Comparison of ENCODE assay signal across 15 mouse cellular contexts in genomic region chr13:38780630-38781010, GRCm38 (mm10).
"Had no signal": no experiment of that assay in that cellular context is flagged by ENCODE, and none has a peak within 500 bp of the region (broad histone marks: within the 10 kb centered on the region; RNA-seq: fewer than 3 reads in every experiment).

No protein-coding gene starts in this region.

- ATAC-seq: intestine, embryonic 15.5 days; lung, postnatal 0 days had no signal

- H3K4me2 ChIP-seq: intestine, embryonic 15.5 days; kidney, embryonic 15.5 days; liver, embryonic 11.5 days; liver, embryonic 15.5 days had no signal

- H3K9ac ChIP-seq: intestine, embryonic 15.5 days; kidney, embryonic 15.5 days; liver, embryonic 15.5 days had no signal

- H3K4me1 ChIP-seq: intestine, embryonic 15.5 days; kidney, embryonic 15.5 days; liver, embryonic 15.5 days had no signal

- H3K27ac ChIP-seq: intestine, embryonic 15.5 days; kidney, embryonic 15.5 days; limb, embryonic 10.5 days; liver, embryonic 15.5 days; stomach, postnatal 0 days had no signal

- H3K36me3 ChIP-seq: intestine, embryonic 15.5 days; kidney, embryonic 15.5 days; limb, embryonic 10.5 days; liver, embryonic 15.5 days had no signal

- H3K4me3 ChIP-seq: intestine, embryonic 15.5 days; kidney, embryonic 15.5 days; left cerebral cortex, adult 2 months; limb, embryonic 10.5 days; liver, embryonic 15.5 days; myocyte had no signal

- H3K27me3 ChIP-seq: intestine, embryonic 15.5 days; kidney, embryonic 15.5 days; liver, embryonic 15.5 days had no signal

- DNase-seq: kidney, adult 18-20 months; kidney, postnatal 14 days; lung, adult 2 months; lung, postnatal 4 days; right cerebral cortex, adult 18-20 months; thymus, postnatal 14 days had no signal

- H3K9me3 ChIP-seq: intestine, embryonic 15.5 days; kidney, embryonic 15.5 days; limb, embryonic 10.5 days; liver, embryonic 15.5 days had no signal
